Mouse (Mus musculus) forebrain, embryonic 14.5 days (tissue): ENCODE results near the gene 4931400O07Rik. TPM values are rescaled to one million over a fixed set of nuclear protein-coding genes. Genes with fewer than 3 reads are reported as not detected.

Source experiments
- ATAC-seq: fragments of 200-750 bp; cut with Nextera tagmentation; 2 replicates; pipeline ENCODE4 v1.8.0; 2017; ENCODE audit warnings: mild to moderate bottlenecking, moderate library complexity
- DNase-seq: peaks from one replicate; pipeline ENCODE4 v3.0.0-alpha.2; 2015; ENCODE audit warnings: low spot score
- H3K27ac ChIP-seq: fragments of 300-500 bp; sonication (generic); 2 replicates; pipeline ENCODE4 v1.5.1; 2014; ENCODE audit warnings: low read depth, mild to moderate bottlenecking, control low read depth, low read length, moderate library complexity
- H3K27me3 ChIP-seq: fragments of 300-500 bp; sonication (generic); replicated peaks from 2 replicates; pipeline ENCODE4 v1.6.1; 2014; ENCODE audit warnings: low read length, control low read depth, mixed read lengths; ENCODE audit not compliant: control insufficient read depth, insufficient read depth
- H3K36me3 ChIP-seq: fragments of 300-500 bp; sonication (generic); 2 replicates; pipeline ENCODE4 v1.6.1; 2014; ENCODE audit warnings: low read length, control low read depth; ENCODE audit not compliant: control insufficient read depth, insufficient read depth
- H3K4me1 ChIP-seq: fragments of 300-500 bp; sonication (generic); 2 replicates; pipeline ENCODE4 v1.6.1; 2014; ENCODE audit warnings: antibody characterized with exemption, low read length, control low read depth; ENCODE audit not compliant: control insufficient read depth, insufficient read depth
- H3K4me2 ChIP-seq: fragments of 300-500 bp; sonication (generic); 2 replicates; pipeline ENCODE4 v1.6.1; 2014; ENCODE audit warnings: mild to moderate bottlenecking, control low read depth, low read length
- H3K4me3 ChIP-seq: fragments of 300-500 bp; sonication (generic); 2 replicates; pipeline ENCODE4 v1.5.1; 2014; ENCODE audit warnings: low read depth, low read length, control low read depth
- H3K9ac ChIP-seq: fragments of 300-500 bp; sonication (generic); 2 replicates; pipeline ENCODE4 v1.6.1; 2014; ENCODE audit warnings: mild to moderate bottlenecking, low read length, control low read depth, moderate library complexity
- H3K9me3 ChIP-seq: fragments of 300-500 bp; sonication (generic); replicated peaks from 2 replicates; pipeline ENCODE4 v1.6.1; 2016; ENCODE audit warnings: low read length, control low read depth, mixed read lengths; ENCODE audit not compliant: control insufficient read depth
- WGBS: fragments of 180-500 bp; shearing (Covaris S2); extraction: QIAGEN DNeasy Blood & Tissue Kit; methylation state at CpG from one replicate; pipeline ENCODE4 v1.1.7; 2014; 5-methylcytosine and 5-hydroxymethylcytosine counted together
- polyA plus RNA-seq: library from polyadenylated mRNA; unstranded; fragments of >200 nt; fragmentation: Nextera tagmentation; extraction: Ambion mirVana; gene quantifications from 2 replicates; pipeline ENCODE4 v1.2.1, GENCODE M21; 2014

The 4931400O07Rik gene
- not detected in 2 replicates for polyA plus RNA-seq

- H3K4me2 ChIP-seq, result no peak within 1 kb of the TSS
- H3K9me3 ChIP-seq, result no peaks in the 10 kb centered on the region
- no peak within 1 kb of the TSS for H3K9ac ChIP-seq
- WGBS, result 89% methylated on average over 2 of the region's 2 CpGs
- no peaks in the 10 kb centered on the region for H3K4me1 ChIP-seq
- DNase-seq (no peak), ATAC-seq (no peak)
- H3K4me3 ChIP-seq, result no peak within 1 kb of the TSS
- H3K36me3 ChIP-seq, result no peaks in the 10 kb centered on the region
- no peak within 1 kb of the TSS for H3K27ac ChIP-seq
- H3K27me3 ChIP-seq, result no peaks in the 10 kb centered on the region
Measured at GRCm38 (mm10) chrX:62467691-62468090, at the start of gene 4931400O07Rik. Gene 4931400O07Rik (plus strand): TSS chrX:62467991.

Other genes with a start within 250 kb of the 4931400O07Rik start
- not detected in 2 replicates for gene 4933402E13Rik, start 184.5 kb upstream of the 4931400O07Rik start, polyA plus RNA-seq